Mouse (Mus musculus) lung, postnatal 14 days (tissue): ENCODE results near the gene Lgalsl.

Experiments used
- DNase-seq: peaks from one replicate; pipeline ENCODE4 v3.0.0; 2021

Gene Lgalsl

GRCm38 (mm10) chr11:20778861-20779563 lies 51.8 kb downstream of the Lgalsl start:
- DNase-seq: no peak

- no peak for DNase-seq
These were observed 52.6 kb downstream of the Lgalsl start for GRCm38 (mm10) chr11:20778298-20778697.

- no peak for DNase-seq
These were observed 54.2 kb downstream of the Lgalsl start for GRCm38 (mm10) chr11:20776668-20777067.
